Mouse (Mus musculus) heart, embryonic 15.5 days (tissue): Measurements from ENCODE around the gene Abhd6. TPM values are rescaled to one million over a fixed set of nuclear protein-coding genes. Genes with fewer than 3 reads are reported as not detected.

Experiments
- ATAC-seq: fragments of 200-750 bp; cut with Nextera tagmentation; replicated peaks from 2 replicates; pipeline ENCODE4 v1.8.0; 2017; ENCODE audit warnings: low read depth, moderate TSS enrichment; ENCODE audit not compliant: insufficient number of reproducible peaks, insufficient read depth, low FRiP score
- H3K27ac ChIP-seq: fragments of 300-500 bp; sonication (generic); 2 replicates; pipeline ENCODE4 v1.5.1; 2015; ENCODE audit warnings: mild to moderate bottlenecking, inconsistent platforms
- H3K27me3 ChIP-seq: fragments of 300-500 bp; sonication (generic); 2 replicates; pipeline ENCODE4 v1.6.1; 2015; ENCODE audit warnings: inconsistent platforms
- H3K36me3 ChIP-seq: fragments of 300-500 bp; sonication (generic); 2 replicates; pipeline ENCODE4 v1.6.1; 2015; ENCODE audit warnings: mild to moderate bottlenecking, inconsistent platforms
- H3K4me1 ChIP-seq: fragments of 300-500 bp; sonication (generic); replicated peaks from 2 replicates; pipeline ENCODE4 v1.6.1; 2015; ENCODE audit warnings: inconsistent platforms
- H3K4me2 ChIP-seq: fragments of 300-500 bp; sonication (generic); 2 replicates; pipeline ENCODE4 v1.6.1; 2015; ENCODE audit warnings: inconsistent platforms, mild to moderate bottlenecking, moderate library complexity
- H3K4me3 ChIP-seq: fragments of 300-500 bp; sonication (generic); 2 replicates; pipeline ENCODE4 v1.5.1; 2015; ENCODE audit warnings: mild to moderate bottlenecking, inconsistent platforms
- H3K9ac ChIP-seq: fragments of 300-500 bp; sonication (generic); 2 replicates; pipeline ENCODE4 v1.6.1; 2015; ENCODE audit warnings: mild to moderate bottlenecking, inconsistent platforms
- H3K9me3 ChIP-seq: fragments of 300-500 bp; sonication (generic); replicated peaks from 2 replicates; pipeline ENCODE4 v1.6.1; 2016; ENCODE audit warnings: inconsistent platforms
- WGBS: fragments of 180-500 bp; shearing (Covaris S2); methylation state at CpG from one replicate; pipeline ENCODE4 v1.1.7; 2015; ENCODE audit warnings: mixed read lengths; 5-methylcytosine and 5-hydroxymethylcytosine counted together
- polyA plus RNA-seq: library from polyadenylated mRNA; unstranded; fragments of >200 nt; fragmentation: Nextera tagmentation; extraction: Ambion mirVana; gene quantifications from 2 replicates; pipeline ENCODE4 v1.2.1, GENCODE M21; 2015

Gene Abhd6
- 9.9 and 14.7 TPM in 2 replicates for polyA plus RNA-seq

GRCm38 (mm10) chr14:8002432-8003092, at the start of gene Abhd6:
Abhd6 (plus strand) TSS chr14:8002902.
- peaks cover 14% of the 10 kb centered on the region for H3K4me1 ChIP-seq
- ATAC-seq: peak; percentile 81
- H3K4me2 ChIP-seq: peak within 1 kb of the TSS; percentile 93
- H3K9ac ChIP-seq: peak within 1 kb of the TSS; percentile 53
- peaks cover 30% of the 10 kb centered on the region for H3K27me3 ChIP-seq
- H3K9me3 ChIP-seq: no peaks in the 10 kb centered on the region
- H3K36me3 ChIP-seq: no peaks in the 10 kb centered on the region
- WGBS: 3% methylated on average over 38 of the region's 38 CpGs
- H3K27ac ChIP-seq: peak within 1 kb of the TSS; percentile 60
- H3K4me3 ChIP-seq: peak within 1 kb of the TSS; percentile 72

DNA sequence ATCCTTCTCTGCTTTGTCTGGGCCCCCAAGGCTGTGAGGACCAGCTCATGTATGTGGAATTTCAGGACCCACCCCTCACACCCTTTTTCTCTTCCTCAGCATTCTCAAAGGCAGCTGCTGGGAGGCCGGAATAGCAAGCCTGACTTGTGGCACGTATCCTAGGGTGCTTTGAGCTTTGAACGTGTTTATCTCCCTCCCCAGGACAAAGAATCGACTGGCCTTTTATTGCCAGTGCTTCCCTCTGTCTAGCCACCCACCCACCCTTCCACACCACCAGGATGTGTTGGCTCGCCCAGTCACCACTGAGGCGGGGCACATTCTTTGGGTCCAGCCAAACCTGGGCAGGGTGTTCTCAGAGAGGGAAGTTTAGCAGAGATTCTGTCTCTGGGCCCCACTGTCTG, 48.6 kb upstream of the Abhd6 start:
- Histone ChIP-seq H3K4me1 (peaks cover 29% of the 10 kb centered on the region), H3K9me3 (no peaks in the 10 kb centered on the region), H3K36me3 (peaks cover 15% of the 10 kb centered on the region), H3K27ac (peak overlapping the region; percentile 80), H3K9ac (no peak overlapping the region), H3K4me3 (no peak overlapping the region), H3K27me3 (no peaks in the 10 kb centered on the region), H3K4me2 (no peak overlapping the region)
- ATAC-seq: peak; percentile 13; the same call in 1 of the 2 replicates
- 40% methylated on average over 6 of the region's 6 CpGs for WGBS

DNA sequence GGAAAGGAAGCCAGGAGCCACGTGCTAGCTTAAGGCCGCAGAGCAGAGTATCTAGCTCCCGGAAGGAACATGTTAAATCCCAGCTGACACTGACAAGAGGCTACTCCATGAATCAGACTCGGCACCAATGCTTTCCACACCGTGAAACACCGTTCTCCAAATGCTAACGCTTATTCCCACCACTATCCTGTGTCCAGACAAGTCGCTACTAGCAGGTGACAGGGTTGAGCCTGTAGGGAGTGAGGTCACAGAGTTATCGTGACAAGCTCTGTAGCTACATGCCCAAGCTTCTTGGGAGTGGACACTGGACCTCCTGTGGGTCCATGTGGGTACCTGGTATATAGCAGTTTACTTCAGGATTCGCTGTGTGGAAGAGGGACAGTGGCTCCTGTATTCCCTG, 46.3 kb upstream of the Abhd6 start:
- H3K27ac ChIP-seq: no peak overlapping the region
- H3K27me3 ChIP-seq: no peaks in the 10 kb centered on the region
- no peak overlapping the region for H3K4me3 ChIP-seq
- no peak overlapping the region for H3K4me2 ChIP-seq
- no peaks in the 10 kb centered on the region for H3K36me3 ChIP-seq
- peaks cover 35% of the 10 kb centered on the region for H3K4me1 ChIP-seq
- H3K9me3 ChIP-seq: no peaks in the 10 kb centered on the region
- H3K9ac ChIP-seq: no peak overlapping the region
- WGBS: 63% methylated on average over 10 of the region's 10 CpGs
- no peak for ATAC-seq

GRCm38 (mm10) chr14:7957049-7957448, 45.7 kb upstream of the Abhd6 start, which contains the start of gene Gm45521:
Gm45521 (plus strand) TSS chr14:7957288.
- no peak for ATAC-seq
- H3K4me1 ChIP-seq: peaks cover 38% of the 10 kb centered on the region
- WGBS: 56% methylated on average over 9 of the region's 9 CpGs

DNA sequence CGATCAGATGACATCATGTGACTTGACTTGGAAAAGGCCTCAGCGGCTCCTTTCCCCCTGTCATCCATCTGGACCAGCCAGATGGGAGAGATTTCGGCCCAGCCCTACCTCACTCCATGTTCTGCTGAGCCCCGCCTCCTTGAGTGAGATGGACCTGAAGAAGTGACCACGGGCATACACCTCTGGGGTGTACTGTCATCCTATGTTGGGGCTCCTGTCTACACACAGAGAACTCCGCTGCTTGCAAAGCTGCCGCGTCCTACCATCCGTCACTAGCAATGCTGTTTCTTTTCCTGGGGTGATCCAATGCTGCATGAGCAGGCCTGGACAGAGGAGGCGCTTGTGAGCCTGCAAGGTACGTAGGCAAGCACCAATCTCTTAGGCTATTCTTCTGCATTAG, 42.1 kb upstream of the Abhd6 start:
- Histone ChIP-seq H3K9ac (no peak overlapping the region), H3K4me2 (no peak overlapping the region), H3K9me3 (no peaks in the 10 kb centered on the region), H3K4me3 (no peak overlapping the region), H3K36me3 (no peaks in the 10 kb centered on the region), H3K27ac (no peak overlapping the region), H3K4me1 (peaks cover 12% of the 10 kb centered on the region), H3K27me3 (no peaks in the 10 kb centered on the region)
- no peak for ATAC-seq
- WGBS: 61% methylated on average over 11 of the region's 11 CpGs

More at GRCm38 (mm10) chr14:7957049-7957448, 45.7 kb upstream of the Abhd6 start, which contains the start of gene Gm45521:
- Histone ChIP-seq H3K27me3 (no peaks in the 10 kb centered on the region), H3K36me3 (no peaks in the 10 kb centered on the region), H3K4me2 (no peak within 1 kb of the TSS), H3K9me3 (no peaks in the 10 kb centered on the region), H3K4me3 (no peak within 1 kb of the TSS), H3K27ac (no peak within 1 kb of the TSS), H3K9ac (no peak within 1 kb of the TSS)

GRCm38 (mm10) chr14:7961714-7962113, 41.0 kb upstream of the Abhd6 start:
- WGBS: 33% methylated on average over 5 of the region's 5 CpGs
- Histone ChIP-seq H3K36me3 (no peaks in the 10 kb centered on the region), H3K9me3 (no peaks in the 10 kb centered on the region), H3K4me3 (no peak overlapping the region), H3K4me1 (peaks cover 12% of the 10 kb centered on the region), H3K4me2 (no peak overlapping the region), H3K27me3 (no peaks in the 10 kb centered on the region), H3K27ac (0 out of 2 replicates have a peak overlapping the region, but pooled peaks have one; percentile 39), H3K9ac (no peak overlapping the region)
- ATAC-seq: no peak

GRCm38 (mm10) chr14:7962626-7963025, 40.1 kb upstream of the Abhd6 start:
- Histone ChIP-seq H3K27me3 (no peaks in the 10 kb centered on the region), H3K36me3 (no peaks in the 10 kb centered on the region), H3K27ac (no peak overlapping the region), H3K4me3 (no peak overlapping the region), H3K9ac (no peak overlapping the region), H3K9me3 (no peaks in the 10 kb centered on the region), H3K4me2 (no peak overlapping the region), H3K4me1 (peaks cover 12% of the 10 kb centered on the region)
- 85% methylated on average over 2 of the region's 2 CpGs for WGBS
- ATAC-seq: no peak

- no peak for ATAC-seq
- Histone ChIP-seq H3K9me3 (no peaks in the 10 kb centered on the region), H3K9ac (no peak overlapping the region), H3K27me3 (no peaks in the 10 kb centered on the region), H3K4me3 (no peak overlapping the region), H3K4me1 (peaks cover 12% of the 10 kb centered on the region), H3K36me3 (no peaks in the 10 kb centered on the region), H3K4me2 (no peak overlapping the region), H3K27ac (no peak overlapping the region)
- 51% methylated on average over 7 of the region's 7 CpGs for WGBS
These were observed 39.5 kb upstream of the Abhd6 start for GRCm38 (mm10) chr14:7963160-7963559.

- H3K4me2 ChIP-seq: no peak overlapping the region
- no peaks in the 10 kb centered on the region for H3K9me3 ChIP-seq
- H3K4me1 ChIP-seq: peaks cover 12% of the 10 kb centered on the region
- 50% methylated on average over 11 of the region's 11 CpGs for WGBS
- no peak overlapping the region for H3K27ac ChIP-seq
- no peak for ATAC-seq
- H3K36me3 ChIP-seq: no peaks in the 10 kb centered on the region
- H3K4me3 ChIP-seq: no peak overlapping the region
- H3K27me3 ChIP-seq: no peaks in the 10 kb centered on the region
- no peak overlapping the region for H3K9ac ChIP-seq
These were observed 38.3 kb upstream of the Abhd6 start for GRCm38 (mm10) chr14:7964219-7964889.

GRCm38 (mm10) chr14:7971889-7972493, 30.7 kb upstream of the Abhd6 start:
- WGBS: 54% methylated on average over 10 of the region's 10 CpGs
- Histone ChIP-seq H3K9ac (no peak overlapping the region), H3K4me3 (no peak overlapping the region), H3K27me3 (no peaks in the 10 kb centered on the region), H3K9me3 (no peaks in the 10 kb centered on the region), H3K27ac (no peak overlapping the region), H3K36me3 (no peaks in the 10 kb centered on the region), H3K4me1 (no peaks in the 10 kb centered on the region), H3K4me2 (no peak overlapping the region)
- no peak for ATAC-seq

GRCm38 (mm10) chr14:7974643-7975042, 28.1 kb upstream of the Abhd6 start:
- no peak for ATAC-seq
- Histone ChIP-seq H3K4me3 (no peak overlapping the region), H3K4me1 (no peaks in the 10 kb centered on the region), H3K27ac (no peak overlapping the region), H3K36me3 (no peaks in the 10 kb centered on the region), H3K9me3 (no peaks in the 10 kb centered on the region), H3K4me2 (no peak overlapping the region), H3K9ac (no peak overlapping the region), H3K27me3 (no peaks in the 10 kb centered on the region)
- WGBS: 84% methylated on average over 1 of the region's 1 CpGs
